Mouse (Mus musculus) stomach, postnatal 0 days (tissue): ENCODE measurements around the gene Pir. TPM values are rescaled to one million over a fixed set of nuclear protein-coding genes. Genes with fewer than 3 reads are reported as not detected.

Experiments used
- ATAC-seq: fragments of 200-750 bp; cut with Nextera tagmentation; 2 replicates; pipeline ENCODE4 v1.8.0; 2017; ENCODE audit not compliant: low FRiP score, low TSS enrichment
- DNase-seq: peaks from one replicate; pipeline ENCODE4 v3.0.0-alpha.2; 2016; ENCODE audit warnings: low spot score
- H3K27ac ChIP-seq: fragments of 300-500 bp; sonication (generic); replicated peaks from 2 replicates; pipeline ENCODE4 v1.5.1; 2014; ENCODE audit warnings: mild to moderate bottlenecking, control low read depth
- H3K27me3 ChIP-seq: fragments of 300-500 bp; sonication (generic); 2 replicates; pipeline ENCODE4 v1.6.1; 2014; ENCODE audit warnings: low read length; ENCODE audit not compliant: control insufficient read depth, insufficient read depth
- H3K36me3 ChIP-seq: fragments of 300-500 bp; sonication (generic); 2 replicates; pipeline ENCODE4 v1.6.1; 2014; ENCODE audit warnings: low read length, mixed read lengths; ENCODE audit not compliant: control insufficient read depth, insufficient read depth
- H3K4me1 ChIP-seq: fragments of 300-500 bp; sonication (generic); replicated peaks from 2 replicates; pipeline ENCODE4 v1.6.1; 2014; ENCODE audit warnings: antibody characterized with exemption; ENCODE audit not compliant: control insufficient read depth, insufficient read depth
- H3K4me2 ChIP-seq: fragments of 300-500 bp; sonication (generic); replicated peaks from 2 replicates; pipeline ENCODE4 v1.6.1; 2014; ENCODE audit warnings: low read depth, mild to moderate bottlenecking, control low read depth, moderate library complexity
- H3K4me3 ChIP-seq: fragments of 300-500 bp; sonication (generic); 2 replicates; pipeline ENCODE4 v1.5.1; 2014; ENCODE audit warnings: low read depth, low read length, control low read depth
- H3K9ac ChIP-seq: fragments of 300-500 bp; sonication (generic); 2 replicates; pipeline ENCODE4 v1.6.1; 2014; ENCODE audit warnings: mild to moderate bottlenecking, low read length, control low read depth, mixed read lengths
- H3K9me3 ChIP-seq: fragments of 300-500 bp; sonication (generic); 2 replicates; pipeline ENCODE4 v1.6.1; 2016; ENCODE audit warnings: low read length; ENCODE audit not compliant: control insufficient read depth
- CTCF ChIP-seq: IDR thresholded peaks from 2 replicates; pipeline ENCODE4 v1.5.1; 2016; ENCODE audit warnings: antibody characterized with exemption, low read depth, mild to moderate bottlenecking, moderate library complexity
- EP300 ChIP-seq: optimal IDR thresholded peaks from 2 replicates; pipeline ENCODE3; 2016; ENCODE audit warnings: antibody characterized with exemption
- WGBS: fragments of 180-500 bp; shearing (Covaris S2); extraction: QIAGEN DNeasy Blood & Tissue Kit; methylation state at CpG from one replicate; pipeline ENCODE4 v1.1.7; 2014; 5-methylcytosine and 5-hydroxymethylcytosine counted together
- polyA plus RNA-seq: library from polyadenylated mRNA; unstranded; fragments of >200 nt; fragmentation: Nextera tagmentation; extraction: Ambion mirVana; gene quantifications from 2 replicates; pipeline ENCODE4 v1.2.1, GENCODE M21; 2015

Gene Pir
- polyA plus RNA-seq, 1 experiment from 2014 or later = 19.6 TPM

DNA sequence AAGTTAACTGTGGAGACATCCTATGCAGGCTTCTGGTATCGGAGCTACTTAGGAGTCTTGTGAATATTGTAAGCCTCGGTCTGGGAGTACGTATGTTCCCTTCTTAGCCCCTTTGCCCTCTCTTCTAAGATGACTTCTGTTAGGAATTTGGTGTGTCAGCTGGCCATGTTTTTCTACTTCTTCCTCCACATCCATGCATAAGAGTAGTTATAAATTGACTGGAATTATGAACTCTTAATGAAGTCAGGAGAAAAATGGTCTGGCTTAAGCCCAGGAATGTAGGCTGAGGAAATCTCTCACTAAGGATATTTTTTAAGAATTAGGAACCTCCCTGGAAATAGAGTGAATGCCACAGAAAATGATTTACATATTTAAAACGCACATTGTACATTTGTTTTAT, 69.4 kb downstream of the Pir start:
- TF ChIP-seq EP300 = no peak
- no peak for TF ChIP-seq CTCF
- H3K27ac ChIP-seq = no peak overlapping the region
- no peak for DNase-seq

DNA sequence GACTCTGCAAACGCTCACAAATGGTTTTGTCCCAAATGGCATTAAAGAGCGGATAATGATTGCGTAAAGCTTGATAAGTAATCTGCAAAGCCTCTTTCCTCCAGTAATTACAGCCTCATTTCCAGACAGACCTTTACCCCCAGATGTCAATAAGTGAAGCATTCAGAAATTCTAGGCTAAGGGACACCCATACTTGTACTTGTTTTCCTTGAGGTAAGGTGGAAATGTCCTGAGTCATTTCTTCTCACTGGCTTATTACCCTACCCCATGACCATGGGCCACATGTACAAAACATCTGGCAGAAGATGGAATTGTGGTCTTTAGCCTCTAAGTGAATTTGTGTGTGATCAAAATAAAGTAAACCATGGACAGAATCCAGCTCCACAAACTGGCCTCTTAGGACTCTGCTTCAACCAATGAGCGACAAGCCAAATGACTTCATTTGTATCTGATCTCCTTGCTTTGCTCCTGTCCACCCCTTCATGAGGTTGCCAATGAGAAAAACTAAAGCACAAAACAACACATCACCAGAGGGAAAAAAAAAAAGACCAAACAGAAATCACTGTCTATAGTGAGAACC, 76.3 kb downstream of the Pir start:
- Histone ChIP-seq H3K27me3 (no peaks in the 10 kb centered on the region), H3K4me2 (no peak overlapping the region), H3K27ac (no peak overlapping the region), H3K9ac (no peak overlapping the region), H3K4me1 (no peaks in the 10 kb centered on the region), H3K36me3 (no peaks in the 10 kb centered on the region), H3K4me3 (no peak overlapping the region), H3K9me3 (no peaks in the 10 kb centered on the region)
- 72% methylated on average over 4 of the region's 4 CpGs for WGBS
- ATAC-seq = no peak
- DNase-seq = no peak
- TF ChIP-seq CTCF (no peak), EP300 (no peak)

More for the DNA sequence above, 69.4 kb downstream of the Pir start:
- no peaks in the 10 kb centered on the region for H3K9me3 ChIP-seq
- no peaks in the 10 kb centered on the region for H3K36me3 ChIP-seq
- WGBS = 58% methylated on average over 4 of the region's 4 CpGs
- H3K4me3 ChIP-seq = no peak overlapping the region
- no peak overlapping the region for H3K4me2 ChIP-seq
- H3K9ac ChIP-seq = no peak overlapping the region
- H3K4me1 ChIP-seq = no peaks in the 10 kb centered on the region
- no peaks in the 10 kb centered on the region for H3K27me3 ChIP-seq
- no peak for ATAC-seq

DNA sequence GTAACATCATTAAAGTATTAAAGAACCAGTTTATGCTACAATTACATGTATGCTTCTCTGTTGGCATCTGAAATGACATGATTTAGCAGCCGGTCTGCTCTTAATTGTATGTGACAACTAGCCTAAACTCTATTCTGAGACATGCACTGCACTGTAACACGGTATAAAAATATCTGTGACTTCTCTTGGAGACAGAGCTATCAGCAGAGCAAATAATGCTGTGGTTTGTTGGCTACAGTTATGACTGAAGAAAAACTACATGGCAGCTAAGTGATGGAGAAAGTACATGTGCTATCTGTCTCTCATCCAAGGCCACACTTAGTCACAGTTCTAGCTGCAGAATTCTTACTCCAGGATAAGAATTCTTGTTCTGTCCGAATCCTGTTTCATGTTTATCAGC, 79.8 kb downstream of the Pir start:
- TF ChIP-seq CTCF (no peak), EP300 (no peak)
- Histone ChIP-seq H3K9me3 (no peaks in the 10 kb centered on the region), H3K4me2 (no peak overlapping the region), H3K27ac (no peak overlapping the region), H3K27me3 (no peaks in the 10 kb centered on the region), H3K36me3 (no peaks in the 10 kb centered on the region), H3K9ac (no peak overlapping the region), H3K4me1 (no peaks in the 10 kb centered on the region), H3K4me3 (no peak overlapping the region)
- ATAC-seq (no peak), DNase-seq (no peak)
- WGBS = 66% methylated on average over 3 of the region's 3 CpGs

DNA sequence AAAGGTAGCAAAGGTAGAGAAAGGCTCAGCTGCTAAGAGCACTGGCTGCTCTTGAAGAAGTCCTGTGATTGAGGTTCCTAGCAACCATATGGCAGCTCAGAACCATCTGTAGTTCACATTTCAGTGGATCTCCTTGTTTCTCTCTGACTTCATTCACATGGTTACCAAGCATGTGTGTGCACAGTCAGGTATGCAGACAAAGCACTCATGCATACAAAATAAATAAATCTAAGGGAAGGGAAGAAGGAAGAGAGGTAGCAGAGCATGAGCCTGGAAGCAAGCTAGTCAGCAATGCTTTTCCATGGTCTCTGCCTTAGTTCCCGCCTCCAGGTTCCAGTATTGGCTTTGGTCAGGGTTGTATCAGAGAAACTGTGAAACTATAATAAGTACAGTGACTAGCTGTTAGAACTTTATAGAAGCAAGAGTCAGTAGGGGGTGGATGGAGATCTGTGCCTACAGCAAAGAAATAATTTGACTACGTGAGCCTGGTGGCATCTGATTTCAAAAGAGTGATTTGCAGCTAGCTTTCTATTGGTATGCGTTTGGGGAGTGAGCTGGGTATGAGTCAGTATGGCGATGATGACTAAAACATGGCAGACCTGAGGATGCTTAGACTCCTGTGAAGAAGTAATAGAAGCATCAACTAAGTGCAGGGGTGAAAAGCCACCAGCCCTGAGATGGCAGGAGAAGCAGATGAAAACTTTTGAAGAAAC, 96.1 kb downstream of the Pir start:
- no peaks in the 10 kb centered on the region for H3K36me3 ChIP-seq
- H3K9ac ChIP-seq = no peak overlapping the region
- H3K4me3 ChIP-seq = no peak overlapping the region
- H3K27me3 ChIP-seq = no peaks in the 10 kb centered on the region
- no peaks in the 10 kb centered on the region for H3K4me1 ChIP-seq
- WGBS = 79% methylated on average over 4 of the region's 4 CpGs
- ATAC-seq (no peak), DNase-seq (no peak)
- no peak overlapping the region for H3K27ac ChIP-seq
- H3K4me2 ChIP-seq = no peak overlapping the region
- H3K9me3 ChIP-seq = no peaks in the 10 kb centered on the region
- TF ChIP-seq CTCF = no peak
- no peak for TF ChIP-seq EP300

DNA sequence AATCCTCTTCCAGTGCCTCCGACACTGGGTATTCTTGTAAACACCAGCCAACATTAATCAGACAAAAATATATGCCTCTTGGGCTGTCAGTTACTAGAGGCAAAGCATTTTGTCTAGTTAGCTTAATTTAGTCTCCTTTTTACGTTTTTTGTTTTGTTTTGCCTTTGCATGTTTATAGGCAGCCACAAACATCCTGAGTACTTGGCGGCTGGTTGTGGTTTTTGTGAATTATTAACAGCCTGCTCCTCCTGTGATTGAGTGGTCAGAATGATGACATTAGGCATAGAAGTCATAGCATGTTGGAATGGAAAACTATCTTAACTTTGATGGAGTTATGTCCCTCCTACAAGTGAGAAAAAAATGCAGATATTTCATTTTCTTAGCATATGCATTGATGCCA, 101.4 kb downstream of the Pir start:
- no peak overlapping the region for H3K9ac ChIP-seq
- no peak for DNase-seq
- H3K4me2 ChIP-seq = no peak overlapping the region
- H3K36me3 ChIP-seq = no peaks in the 10 kb centered on the region
- TF ChIP-seq EP300 (no peak), CTCF (no peak)
- 52% methylated on average over 3 of the region's 3 CpGs for WGBS
- H3K27me3 ChIP-seq = no peaks in the 10 kb centered on the region
- H3K27ac ChIP-seq = no peak overlapping the region
- H3K4me1 ChIP-seq = no peaks in the 10 kb centered on the region
- no peak overlapping the region for H3K4me3 ChIP-seq
- no peaks in the 10 kb centered on the region for H3K9me3 ChIP-seq
- no peak for ATAC-seq

DNA sequence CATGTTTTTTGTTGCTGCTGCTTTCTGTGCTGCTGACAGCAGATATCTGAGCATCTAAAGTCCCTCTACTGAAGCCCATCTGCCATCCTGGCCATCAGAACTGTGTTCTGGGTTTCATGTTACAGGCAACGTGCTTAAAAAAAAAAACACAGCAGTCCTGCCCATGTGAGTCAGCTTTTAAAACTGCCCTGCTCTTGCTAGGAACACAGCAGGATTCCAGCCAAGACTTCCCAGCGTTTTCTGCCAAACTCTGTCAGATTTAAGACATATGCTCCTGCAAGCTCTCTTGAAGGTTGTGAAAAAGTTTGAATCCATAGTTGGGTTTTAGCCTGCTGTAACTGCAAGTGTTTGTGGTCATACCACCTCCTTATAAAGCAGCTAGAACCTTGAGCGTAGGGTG, 103.9 kb downstream of the Pir start, which contains the start of gene Vegfd:
Gene Vegfd, plus strand, starts transcription at position 298 of the 400 bp plus-strand sequence.
- Histone ChIP-seq H3K9me3 (no peaks in the 10 kb centered on the region), H3K27ac (no peak within 1 kb of the TSS), H3K4me2 (0 out of 2 replicates have a peak within 1 kb of the TSS, but pooled peaks have one; percentile 5), H3K4me3 (no peak within 1 kb of the TSS), H3K9ac (no peak within 1 kb of the TSS), H3K36me3 (no peaks in the 10 kb centered on the region), H3K27me3 (no peaks in the 10 kb centered on the region), H3K4me1 (no peaks in the 10 kb centered on the region)
- ATAC-seq (no peak), DNase-seq (peak; percentile 18)
- 14% methylated on average over 3 of the region's 3 CpGs for WGBS
- no peak for TF ChIP-seq CTCF
- TF ChIP-seq EP300 = no peak
